12 mouse cellular contexts compared by ENCODE assay signal in genomic region chr5:124359641-124360040, GRCm38 (mm10). TPM values are rescaled to one million over a fixed set of nuclear protein-coding genes. Genes with fewer than 3 reads are reported as not detected.
A peak's percentile ranks its signal among the peaks of the same experiment; 100 is the strongest.
DNase-seq lines count a peak whose midpoint lies in the region; ATAC-seq and TF ChIP-seq lines count a peak whose summit lies in the region.
"Had no signal": no experiment of that assay in that cellular context is flagged by ENCODE, and none has a peak within 500 bp of the region (broad histone marks: within the 10 kb centered on the region; RNA-seq: fewer than 3 reads in every experiment).

No protein-coding gene starts in this region.

- no peak for DNase-seq in hindbrain, postnatal 0 days (ENCODE audit: low spot score)
- DNase-seq in 416B (ENCODE audit: low read depth), result peak; percentile 74
- DNase-seq in MEL (ENCODE audit: low read depth, low spot score), result peak; percentile 67
- no peak for DNase-seq in liver, postnatal 0 days
- DNase-seq in right cerebral cortex, adult 18-20 months, result no peak
- DNase-seq in midbrain, embryonic 11.5 days (ENCODE audit: low spot score, missing footprints), result no peak
- no peak for DNase-seq in urinary bladder, postnatal 36 days (ENCODE audit: low spot score in 2 of 2)
- DNase-seq: cerebellum, postnatal 10 days; kidney, adult 11 months; lung, postnatal 14 days had no signal

- no peak for TF ChIP-seq EP300 in MEL (IDR thresholded peaks at IDR 0.05; ENCODE audit: low read depth in 1 of 2, low read length in 2 of 2)
- TF ChIP-seq EP300 in liver, postnatal 0 days (IDR thresholded peaks at IDR 0.05; ENCODE audit: low read depth), result no peak

- TF ChIP-seq RAD21 in MEL (IDR thresholded peaks at IDR 0.05; ENCODE audit: low read depth, low read length), result peak; percentile 59

- H3K27me3 ChIP-seq in hindbrain, postnatal 0 days (ENCODE audit: insufficient read depth, low read length), result no peaks in the 10 kb centered on the region
- H3K27me3 ChIP-seq in hindbrain, embryonic 12.5 days, result no peaks in the 10 kb centered on the region
- no peaks in the 10 kb centered on the region for H3K27me3 ChIP-seq in MEL (ENCODE audit: control insufficient read depth in 1 of 2, insufficient read depth in 2 of 2, low read length in 2 of 2)
- H3K27me3 ChIP-seq in liver, postnatal 0 days (ENCODE audit: insufficient read depth, low read length), result no peaks in the 10 kb centered on the region
- H3K27me3 ChIP-seq in midbrain, embryonic 11.5 days (ENCODE audit: control insufficient read depth, insufficient read depth, low read length), result no peaks in the 10 kb centered on the region

- no peak for TF ChIP-seq POLR2A in MEL (IDR thresholded peaks at IDR 0.05; ENCODE audit: control insufficient read depth in 1 of 2, insufficient read depth in 1 of 2, low read depth in 1 of 2, low read length in 2 of 2, poor library complexity in 1 of 2)

- H3K36me3 ChIP-seq in hindbrain, postnatal 0 days (ENCODE audit: insufficient read depth, low read length), result no peaks in the 10 kb centered on the region
- no peaks in the 10 kb centered on the region for H3K36me3 ChIP-seq in hindbrain, embryonic 12.5 days
- no peaks in the 10 kb centered on the region for H3K36me3 ChIP-seq in MEL (ENCODE audit: control insufficient read depth in 1 of 2, insufficient read depth in 2 of 2, low read length in 2 of 2)
- no peaks in the 10 kb centered on the region for H3K36me3 ChIP-seq in liver, postnatal 0 days (replicated peaks; ENCODE audit: insufficient read depth, low read length)
- H3K36me3 ChIP-seq in midbrain, embryonic 11.5 days (ENCODE audit: control insufficient read depth, insufficient read depth, low read length), result no peaks in the 10 kb centered on the region
- H3K36me3 ChIP-seq: limb, embryonic 10.5 days had no signal

- no peak overlapping the region for H3K4me2 ChIP-seq in hindbrain, postnatal 0 days (ENCODE audit: low read depth, low read length)
- no peak overlapping the region for H3K4me2 ChIP-seq in hindbrain, embryonic 12.5 days (replicated peaks)
- no peak overlapping the region for H3K4me2 ChIP-seq in liver, postnatal 0 days (ENCODE audit: low read depth, low read length)
- H3K4me2 ChIP-seq in midbrain, embryonic 11.5 days, result no peak overlapping the region

- H3K79me2 ChIP-seq in MEL (ENCODE audit: control insufficient read depth, insufficient read depth, low read length, poor library complexity), result peaks cover 3% of the 10 kb centered on the region; the same call in 1 of the 2 replicates

- 86% methylated on average over 2 of the region's 2 CpGs for WGBS in hindbrain, postnatal 0 days
- 87% methylated on average over 2 of the region's 2 CpGs for WGBS in hindbrain, embryonic 12.5 days
- 76% methylated on average over 2 of the region's 2 CpGs for WGBS in liver, postnatal 0 days (ENCODE audit: insufficient replicate concordance)
- 85% methylated on average over 2 of the region's 2 CpGs for WGBS in midbrain, embryonic 11.5 days

- no peak overlapping the region for H3K9ac ChIP-seq in hindbrain, postnatal 0 days (replicated peaks; ENCODE audit: low read length)
- no peak overlapping the region for H3K9ac ChIP-seq in hindbrain, embryonic 12.5 days
- no peak overlapping the region for H3K9ac ChIP-seq in MEL (ENCODE audit: control insufficient read depth, low read depth, low read length, poor library complexity, severe bottlenecking)
- H3K9ac ChIP-seq in liver, postnatal 0 days (replicated peaks), result no peak overlapping the region
- no peak overlapping the region for H3K9ac ChIP-seq in midbrain, embryonic 11.5 days (ENCODE audit: low read length)

- peak; percentile 49 for TF ChIP-seq CTCF in hindbrain, postnatal 0 days (IDR thresholded peaks at IDR 0.05; ENCODE audit: low read depth)
- peak; percentile 40 to 74 (median 61) for TF ChIP-seq CTCF in MEL (IDR thresholded peaks at IDR 0.05 in 2 of 3, conservative IDR thresholded peaks at IDR 0.05 in 1 of 3; ENCODE audit: control insufficient read depth in 1 of 3, insufficient read depth in 1 of 3, low read depth in 2 of 3, low read length in 3 of 3, poor library complexity in 1 of 3, severe bottlenecking in 1 of 3)
- TF ChIP-seq CTCF in liver, postnatal 0 days (IDR thresholded peaks at IDR 0.05; ENCODE audit: low read depth), result peak; percentile 66

- H3K9me3 ChIP-seq in hindbrain, postnatal 0 days (ENCODE audit: low read length), result no peaks in the 10 kb centered on the region
- no peaks in the 10 kb centered on the region for H3K9me3 ChIP-seq in hindbrain, embryonic 12.5 days (replicated peaks)
- H3K9me3 ChIP-seq in MEL (replicated peaks; ENCODE audit: insufficient read depth, low read length), result no peaks in the 10 kb centered on the region
- no peaks in the 10 kb centered on the region for H3K9me3 ChIP-seq in liver, postnatal 0 days (ENCODE audit: low read length)
- H3K9me3 ChIP-seq in midbrain, embryonic 11.5 days (ENCODE audit: control insufficient read depth, low read length), result no peaks in the 10 kb centered on the region
- H3K9me3 ChIP-seq: limb, embryonic 10.5 days had no signal

- no peak overlapping the region for H3K27ac ChIP-seq in hindbrain, postnatal 0 days
- no peak overlapping the region for H3K27ac ChIP-seq in hindbrain, embryonic 12.5 days
- H3K27ac ChIP-seq in MEL (ENCODE audit: control insufficient read depth, low read depth, low read length), result no peak overlapping the region
- no peak overlapping the region for H3K27ac ChIP-seq in liver, postnatal 0 days (ENCODE audit: low read depth)
- H3K27ac ChIP-seq in midbrain, embryonic 11.5 days (ENCODE audit: low read depth, low read length), result no peak overlapping the region
- H3K27ac ChIP-seq: limb, embryonic 10.5 days had no signal

- no peaks in the 10 kb centered on the region for H3K4me1 ChIP-seq in hindbrain, postnatal 0 days (ENCODE audit: insufficient read depth, low read length)
- H3K4me1 ChIP-seq in hindbrain, embryonic 12.5 days, result 0 out of 2 replicates have a peak, but pooled peaks cover 2% of the 10 kb centered on the region
- H3K4me1 ChIP-seq in MEL (ENCODE audit: control insufficient read depth in 1 of 2, insufficient read depth in 2 of 2, low read length in 2 of 2), result peaks cover 0 to 2% of the 10 kb centered on the region in 2 experiments; a peak in 1 of 4 replicates
- H3K4me1 ChIP-seq in liver, postnatal 0 days (ENCODE audit: insufficient read depth), result no peaks in the 10 kb centered on the region; the same call in 1 of the 2 replicates
- peaks cover 4% of the 10 kb centered on the region; the same call in 1 of the 2 replicates for H3K4me1 ChIP-seq in midbrain, embryonic 11.5 days (ENCODE audit: control insufficient read depth, insufficient read depth, low read length)

- no peak for ATAC-seq in hindbrain, postnatal 0 days
- ATAC-seq in hindbrain, embryonic 12.5 days (ENCODE audit: low FRiP score), result no peak
- no peak for ATAC-seq in liver, postnatal 0 days
- no peak for ATAC-seq in midbrain, embryonic 11.5 days (ENCODE audit: low FRiP score)

- no peak overlapping the region for H3K4me3 ChIP-seq in hindbrain, postnatal 0 days (ENCODE audit: low read length)
- H3K4me3 ChIP-seq in hindbrain, embryonic 12.5 days, result no peak overlapping the region
- H3K4me3 ChIP-seq in MEL (ENCODE audit: control insufficient read depth in 1 of 2, insufficient read depth in 1 of 2, low read depth in 2 of 2, low read length in 2 of 2), result no peak overlapping the region
- no peak overlapping the region for H3K4me3 ChIP-seq in liver, postnatal 0 days (ENCODE audit: low read depth, low read length)
- H3K4me3 ChIP-seq in midbrain, embryonic 11.5 days (ENCODE audit: low read depth, low read length), result no peak overlapping the region
- H3K4me3 ChIP-seq: limb, embryonic 10.5 days had no signal

TF ChIP-seq in MEL, 35 proteins besides CTCF, POLR2A, EP300 and RAD21 (continues in another document):
- TF ChIP-seq UBTF (IDR thresholded peaks at IDR 0.05; ENCODE audit: borderline replicate concordance, insufficient read depth, low read depth, low read length) (no peak), ZC3H11A (IDR thresholded peaks at IDR 0.05; ENCODE audit: low read depth, low read length) (peak; percentile 59; the same call in 1 of the 2 replicates), ZKSCAN1 (IDR thresholded peaks at IDR 0.05; ENCODE audit: low read depth, low read length) (no peak), POLR2AphosphoS5 (IDR thresholded peaks at IDR 0.05; ENCODE audit: borderline replicate concordance, low read depth, low read length) (no peak), TAL1 (IDR thresholded peaks at IDR 0.05; ENCODE audit: low read length) (no peak), CHD2 (IDR thresholded peaks at IDR 0.05; ENCODE audit: low read length) (no peak)

RNA-seq across cellular contexts. Expression of gene Cdk2ap1, which starts 3.2 kb away (rescaled TPM):
- 209 and 223 TPM in 2 replicates for total RNA-seq in hindbrain, postnatal 0 days (2014; rRNA removed)
- 102 and 109 TPM in 2 replicates for polyA plus RNA-seq in hindbrain, postnatal 0 days (2015; fragmentation: Nextera tagmentation; extraction: Ambion mirVana)
- polyA plus RNA-seq in hindbrain, embryonic 12.5 days (2016; fragmentation: Nextera tagmentation; extraction: Ambion mirVana), result 142 and 163 TPM in 2 replicates
- total RNA-seq in MEL (2012; rRNA removed), result 110 and 118 TPM in 2 replicates
- polyA plus RNA-seq in MEL (2012; ENCODE audit: insufficient read depth in 1 of 2, insufficient read length in 2 of 2, low read depth in 1 of 2, low replicate concordance in 2 of 2, missing spikeins in 1 of 2), result 100 to 1,000 TPM in 1 of 2 experiments, not detected in 1; 430 TPM
- polyA plus RNA-seq in liver, postnatal 0 days (2015; fragmentation: Nextera tagmentation; extraction: Ambion mirVana), result 31.7 and 44.7 TPM in 2 replicates
- 215 and 262 TPM in 2 replicates for polyA plus RNA-seq in midbrain, embryonic 11.5 days (2014; fragmentation: Nextera tagmentation; extraction: Ambion mirVana)

RNA-seq across cellular contexts. Expression of gene 2810006K23Rik, which starts 31.8 kb away (rescaled TPM):
- total RNA-seq in hindbrain, postnatal 0 days (2014; rRNA removed), result 8.1 and 12.0 TPM in 2 replicates
- 9.7 and 11.3 TPM in 2 replicates for polyA plus RNA-seq in hindbrain, postnatal 0 days (2015; fragmentation: Nextera tagmentation; extraction: Ambion mirVana)
- polyA plus RNA-seq in hindbrain, embryonic 12.5 days (2016; fragmentation: Nextera tagmentation; extraction: Ambion mirVana), result 16.6 and 20.0 TPM in 2 replicates
- total RNA-seq in MEL (2012; rRNA removed), result 6.5 and 7.6 TPM in 2 replicates
- 10 to 100 TPM in 1 of 2 experiments, not detected in 1; 13.3 TPM for polyA plus RNA-seq in MEL (2012; ENCODE audit: insufficient read depth in 1 of 2, insufficient read length in 2 of 2, low read depth in 1 of 2, low replicate concordance in 2 of 2, missing spikeins in 1 of 2)
- 4.5 and 4.9 TPM in 2 replicates for polyA plus RNA-seq in liver, postnatal 0 days (2015; fragmentation: Nextera tagmentation; extraction: Ambion mirVana)
- 22.0 and 23.9 TPM in 2 replicates for polyA plus RNA-seq in midbrain, embryonic 11.5 days (2014; fragmentation: Nextera tagmentation; extraction: Ambion mirVana)

RNA-seq across cellular contexts. Expression of gene Mphosph9, which starts 31.9 kb away (rescaled TPM):
- 13.4 and 20.7 TPM in 2 replicates for total RNA-seq in hindbrain, postnatal 0 days (2014; rRNA removed)
- polyA plus RNA-seq in hindbrain, postnatal 0 days (2015; fragmentation: Nextera tagmentation; extraction: Ambion mirVana), result 9.2 and 11.1 TPM in 2 replicates
- polyA plus RNA-seq in hindbrain, embryonic 12.5 days (2016; fragmentation: Nextera tagmentation; extraction: Ambion mirVana), result 17.5 and 18.6 TPM in 2 replicates
- 9.0 and 10.9 TPM in 2 replicates for total RNA-seq in MEL (2012; rRNA removed)
- 10 to 100 TPM; 10.4 to 60.8 TPM for polyA plus RNA-seq in MEL (2012; ENCODE audit: insufficient read depth in 1 of 2, insufficient read length in 2 of 2, low read depth in 1 of 2, low replicate concordance in 2 of 2, missing spikeins in 1 of 2)
- 2.6 and 3.0 TPM in 2 replicates for polyA plus RNA-seq in liver, postnatal 0 days (2015; fragmentation: Nextera tagmentation; extraction: Ambion mirVana)
- polyA plus RNA-seq in midbrain, embryonic 11.5 days (2014; fragmentation: Nextera tagmentation; extraction: Ambion mirVana), result 12.3 and 13.6 TPM in 2 replicates

Comparison
In these comparisons a context has a peak if more than half of its experiments do, and no peak if none do; other contexts are left out.
1. DNase-seq: peak in 416B (single experiment) and MEL (single experiment); none in hindbrain, postnatal 0 days (single experiment), liver, postnatal 0 days (single experiment), right cerebral cortex, adult 18-20 months (single experiment), midbrain, embryonic 11.5 days (single experiment) and urinary bladder, postnatal 36 days (0 of 2).
2. Peak in every context shown above with its lines, with median percentiles within 50 percentile points of each other: CTCF ChIP-seq.